Mouse (Mus musculus): ENCODE results near the gene Ipo9. TPM values are rescaled to one million over a fixed set of nuclear protein-coding genes. Genes with fewer than 3 reads are reported as not detected.

Gene Ipo9
- total and polyA plus RNA-seq, 3 experiments = 33.7 to 58.3 (median 38.3) TPM

GRCm38 (mm10) chr1:135461097-135461730, 30.9 kb upstream of the Ipo9 start:
- Histone ChIP-seq H3K9me3 (replicated peaks; ENCODE audit: low read length) (no peaks in the 10 kb centered on the region), H3K4me1 (ENCODE audit: control insufficient read depth in 1 of 2, insufficient read depth in 2 of 2) (no peaks in the 10 kb centered on the region), H3K4me3 (replicated peaks in 1 of 3; ENCODE audit: low read depth in 2 of 3, low read length in 2 of 3, poor library complexity in 1 of 3) (no peak overlapping the region), H3K79me2 (replicated peaks; ENCODE audit: control insufficient read depth, extremely low read depth, insufficient read depth, poor library complexity, severe bottlenecking) (no peaks in the 10 kb centered on the region), H3K27ac (ENCODE audit: insufficient read depth, low read depth) (no peak overlapping the region), H3K9ac (ENCODE audit: insufficient read depth, low read depth) (no peak overlapping the region), H3K36me3 (replicated peaks in 1 of 2; ENCODE audit: control insufficient read depth in 1 of 2, insufficient read depth in 1 of 2, low read length in 1 of 2) (no peaks in the 10 kb centered on the region), H3K27me3 (replicated peaks) (peaks cover 3% of the 10 kb centered on the region), H3K4me2 (ENCODE audit: insufficient read depth, low read depth, poor library complexity, severe bottlenecking) (no peak overlapping the region)
- dilution Hi-C loops (cut with MboI; ENCODE audit: extremely low pct_ligation_motif_present, extremely low pct_unique_long_range_greater_than_20kb, low sequenced_read_pairs) = no loop called here
- peak; percentile 61 for TF ChIP-seq RAD21 (IDR thresholded peaks at IDR 0.05; ENCODE audit: low read depth, low read length)
- TF ChIP-seq EP300 (IDR thresholded peaks at IDR 0.05; ENCODE audit: low read length) = no peak
- TF ChIP-seq SMC3 (IDR thresholded peaks at IDR 0.05; ENCODE audit: low read depth, low read length) = peak; percentile 66
- peak; percentile 38 to 72 for TF ChIP-seq CTCF (conservative IDR thresholded peaks at IDR 0.05 in 1 of 2, IDR thresholded peaks at IDR 0.05 in 1 of 2; ENCODE audit: low read depth in 2 of 2, low read length in 2 of 2)
- DNase-seq (ENCODE audit: extremely low read depth) = peak; percentile 44
- in situ Hi-C loops (cut with MboI; ENCODE audit: low pct_ligation_motif_present, low pct_unique_long_range_greater_than_20kb, low sequenced_read_pairs) = no loop called here

GRCm38 (mm10) chr1:135460521-135460920, 30.2 kb upstream of the Ipo9 start:
- no peaks in the 10 kb centered on the region for H3K9me3 ChIP-seq (replicated peaks; ENCODE audit: low read length)
- TF ChIP-seq MAZ (IDR thresholded peaks at IDR 0.05; ENCODE audit: low read depth, low read length) (no peak), UBTF (IDR thresholded peaks at IDR 0.05; ENCODE audit: low read depth, low read length) (no peak), ELF1 (IDR thresholded peaks at IDR 0.05; ENCODE audit: low read depth, low read length) (no peak), CTCF (conservative IDR thresholded peaks at IDR 0.05 in 1 of 2, IDR thresholded peaks at IDR 0.05 in 1 of 2; ENCODE audit: low read depth in 2 of 2, low read length in 2 of 2) (no peak), EP300 (IDR thresholded peaks at IDR 0.05; ENCODE audit: low read length) (no peak), ZKSCAN1 (IDR thresholded peaks at IDR 0.05; ENCODE audit: borderline replicate concordance, low read depth, low read length) (no peak), CHD2 (IDR thresholded peaks at IDR 0.05; ENCODE audit: low read length) (no peak), ZMIZ1 (IDR thresholded peaks at IDR 0.05; ENCODE audit: low read depth, low read length) (no peak), PAX5 (IDR thresholded peaks at IDR 0.05; ENCODE audit: low read length) (no peak), SIN3A (IDR thresholded peaks at IDR 0.05; ENCODE audit: low read length) (no peak), RCOR1 (conservative IDR thresholded peaks at IDR 0.05; ENCODE audit: low read depth, low read length) (no peak), GABPA (IDR thresholded peaks at IDR 0.05; ENCODE audit: insufficient replicate concordance, low read depth, low read length) (no peak), E2F4 (IDR thresholded peaks at IDR 0.05; ENCODE audit: insufficient replicate concordance, low read depth, low read length) (no peak), ZNF384 (IDR thresholded peaks at IDR 0.05; ENCODE audit: low read depth, low read length) (no peak)

More at GRCm38 (mm10) chr1:135460521-135460920, 30.2 kb upstream of the Ipo9 start:
- DNase-seq (ENCODE audit: extremely low read depth) = no peak
- no peaks in the 10 kb centered on the region for H3K79me2 ChIP-seq (replicated peaks; ENCODE audit: control insufficient read depth, extremely low read depth, insufficient read depth, poor library complexity, severe bottlenecking)
- in situ Hi-C loops (cut with MboI; ENCODE audit: low pct_ligation_motif_present, low pct_unique_long_range_greater_than_20kb, low sequenced_read_pairs) (no loop called here), dilution Hi-C loops (cut with MboI; ENCODE audit: extremely low pct_ligation_motif_present, extremely low pct_unique_long_range_greater_than_20kb, low sequenced_read_pairs) (no loop called here)
- no peak overlapping the region for H3K9ac ChIP-seq (ENCODE audit: insufficient read depth, low read depth)
- no peak overlapping the region for H3K4me3 ChIP-seq (replicated peaks in 1 of 3; ENCODE audit: low read depth in 2 of 3, low read length in 2 of 3, poor library complexity in 1 of 3)
- H3K4me2 ChIP-seq (ENCODE audit: insufficient read depth, low read depth, poor library complexity, severe bottlenecking) = no peak overlapping the region
- H3K27me3 ChIP-seq (replicated peaks) = peaks cover 3% of the 10 kb centered on the region
- no peak overlapping the region for H3K27ac ChIP-seq (ENCODE audit: insufficient read depth, low read depth)
- no peaks in the 10 kb centered on the region for H3K36me3 ChIP-seq (replicated peaks in 1 of 2; ENCODE audit: control insufficient read depth in 1 of 2, insufficient read depth in 1 of 2, low read length in 1 of 2)
- H3K4me1 ChIP-seq (ENCODE audit: control insufficient read depth in 1 of 2, insufficient read depth in 2 of 2) = no peaks in the 10 kb centered on the region
